Mouse (Mus musculus): ENCODE results near the gene Me3. TPM values are rescaled to one million over a fixed set of nuclear protein-coding genes. Genes with fewer than 3 reads are reported as not detected.

Me3 gene
- polyA plus RNA-seq, 1 experiment = 2.1 TPM

DNA sequence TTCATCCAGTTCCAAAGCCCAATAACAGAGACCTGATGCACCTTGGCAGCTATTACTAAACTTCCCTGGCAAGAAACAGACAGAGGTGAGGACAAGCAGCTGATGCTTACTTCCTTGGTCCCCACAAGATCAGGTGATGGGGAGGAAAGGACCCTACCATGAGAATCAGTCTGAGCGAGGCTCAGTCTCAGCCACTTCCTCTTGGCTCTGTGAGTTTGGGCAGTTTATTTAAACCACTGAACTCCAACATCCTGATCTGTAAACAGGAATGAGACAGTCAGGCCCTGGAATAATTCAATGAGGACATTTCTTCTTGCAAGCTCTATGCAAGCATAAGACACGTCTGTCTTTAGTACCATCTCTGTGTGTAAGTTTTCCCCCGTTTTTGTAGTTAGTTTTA lies 170.3 kb downstream of the Me3 start:
- Histone ChIP-seq H3K79me3 (ENCODE audit: low read depth) (no peaks in the 10 kb centered on the region), H3K79me2 (ENCODE audit: control insufficient read depth, insufficient read depth) (no peaks in the 10 kb centered on the region)
- no peak for TF ChIP-seq MYOD1 (IDR thresholded peaks at IDR 0.05; ENCODE audit: control insufficient read depth, insufficient read length, low read depth)

DNA sequence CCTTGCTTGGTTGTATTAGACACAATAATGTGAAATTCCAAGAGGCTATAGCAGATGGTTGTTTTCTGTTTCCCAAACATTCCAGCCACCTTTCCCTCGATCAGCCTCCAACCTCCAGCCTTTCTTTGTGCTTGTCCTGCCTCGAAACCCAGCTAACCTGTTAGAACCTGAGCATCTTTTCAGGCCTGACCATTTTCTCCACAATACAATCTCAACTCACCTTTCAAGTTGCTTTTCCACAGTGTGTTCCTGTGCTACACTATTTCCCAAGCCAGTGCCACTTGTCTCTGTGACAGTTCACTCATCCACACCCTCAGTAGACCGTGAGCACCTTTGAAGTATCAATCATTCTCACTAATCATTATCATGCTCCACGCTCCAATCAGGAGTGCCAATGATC lies 171.8 kb downstream of the Me3 start:
- no peaks in the 10 kb centered on the region for H3K27me3 ChIP-seq (ENCODE audit: control insufficient read depth, insufficient read depth, insufficient read length)
- no peaks in the 10 kb centered on the region for H3K36me3 ChIP-seq (ENCODE audit: control insufficient read depth, insufficient read depth)
- no peaks in the 10 kb centered on the region for H3K79me3 ChIP-seq (ENCODE audit: low read depth)
- no peak overlapping the region for H3ac ChIP-seq (ENCODE audit: control insufficient read depth, insufficient read length, low read depth)
- TF ChIP-seq MYOG (IDR thresholded peaks at IDR 0.05; ENCODE audit: control insufficient read depth, extremely low read depth, insufficient read length) (no peak), USF1 (IDR thresholded peaks at IDR 0.05; ENCODE audit: low read depth) (no peak), CEBPB (IDR thresholded peaks at IDR 0.05; ENCODE audit: low read depth) (no peak), MYOD1 (IDR thresholded peaks at IDR 0.05; ENCODE audit: control insufficient read depth, insufficient read length, low read depth) (no peak)
- no peaks in the 10 kb centered on the region for H3K79me2 ChIP-seq (ENCODE audit: control insufficient read depth, insufficient read depth)
- no peak overlapping the region for H3K4me3 ChIP-seq (ENCODE audit: insufficient read depth, poor library complexity, severe bottlenecking)

More for the DNA sequence above, 170.3 kb downstream of the Me3 start:
- H3K27me3 ChIP-seq (ENCODE audit: control insufficient read depth, insufficient read depth, insufficient read length) = no peaks in the 10 kb centered on the region
- no peak overlapping the region for H3ac ChIP-seq (ENCODE audit: control insufficient read depth, insufficient read length, low read depth)
- no peak overlapping the region for H3K4me3 ChIP-seq (ENCODE audit: insufficient read depth, poor library complexity, severe bottlenecking)
- no peaks in the 10 kb centered on the region for H3K36me3 ChIP-seq (ENCODE audit: control insufficient read depth, insufficient read depth)

DNA sequence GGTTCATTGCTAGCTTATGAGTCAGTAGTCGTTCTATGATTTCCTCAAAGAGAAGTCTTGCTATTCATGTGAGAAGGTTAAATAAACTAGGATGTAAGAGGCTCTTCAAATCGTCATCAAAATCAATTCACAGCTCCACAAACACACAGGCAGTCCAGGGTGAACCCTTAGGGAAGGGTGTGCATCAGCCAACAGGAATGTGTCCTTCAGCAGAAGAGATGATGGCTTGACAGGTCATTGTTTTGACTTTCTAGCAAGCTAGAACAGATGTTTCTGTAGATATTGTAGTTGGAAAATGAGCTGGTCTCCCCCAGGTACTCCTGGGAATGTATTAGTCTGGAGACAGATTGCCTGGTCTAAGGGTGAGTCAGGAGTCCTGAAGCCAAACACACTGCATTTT lies 177.2 kb downstream of the Me3 start:
- Histone ChIP-seq H3ac (ENCODE audit: control insufficient read depth, insufficient read length, low read depth) (no peak overlapping the region), H3K4me3 (ENCODE audit: insufficient read depth, poor library complexity, severe bottlenecking) (no peak overlapping the region), H3K79me3 (ENCODE audit: low read depth) (no peaks in the 10 kb centered on the region), H3K27me3 (ENCODE audit: control insufficient read depth, insufficient read depth, insufficient read length) (no peaks in the 10 kb centered on the region), H3K79me2 (ENCODE audit: control insufficient read depth, insufficient read depth) (no peaks in the 10 kb centered on the region), H3K36me3 (ENCODE audit: control insufficient read depth, insufficient read depth) (no peaks in the 10 kb centered on the region)
- TF ChIP-seq MYOG (IDR thresholded peaks at IDR 0.05; ENCODE audit: control insufficient read depth, extremely low read depth, insufficient read length) (no peak), MYOD1 (IDR thresholded peaks at IDR 0.05; ENCODE audit: control insufficient read depth, insufficient read length, low read depth) (peak; percentile 38)

DNA sequence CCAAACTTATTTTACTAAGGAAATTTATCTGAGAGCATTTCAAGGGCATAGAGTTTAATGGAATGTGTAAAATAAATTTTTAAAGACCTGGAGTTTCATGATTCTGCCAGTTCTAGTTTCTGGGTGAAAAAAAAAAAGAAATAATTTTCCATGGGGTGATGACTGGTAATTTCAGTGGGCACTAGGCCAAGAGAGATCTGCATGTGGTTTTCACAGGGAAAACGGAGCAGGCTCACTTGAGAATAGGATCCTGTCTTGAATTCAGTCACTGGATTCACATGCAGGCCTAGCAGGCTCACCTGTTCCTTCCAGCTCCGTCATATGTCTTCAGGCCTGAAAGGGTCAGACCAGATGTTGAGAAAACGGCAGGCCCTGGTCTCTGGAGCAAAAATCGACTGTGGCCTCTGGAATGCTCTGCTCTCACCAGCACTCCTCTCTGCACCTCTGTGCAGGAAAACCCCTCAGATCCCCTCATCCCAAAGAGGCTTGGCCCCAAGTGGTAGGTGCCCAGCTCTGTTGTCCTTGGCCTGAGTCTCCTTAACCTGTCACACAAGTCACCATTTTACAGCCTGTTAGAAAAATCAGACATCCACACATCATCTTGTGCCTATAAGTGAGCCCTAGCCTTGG lies 196.4 kb downstream of the Me3 start:
- Histone ChIP-seq H3ac (ENCODE audit: control insufficient read depth, insufficient read length, low read depth) (no peak overlapping the region), H3K36me3 (ENCODE audit: control insufficient read depth, insufficient read depth) (no peaks in the 10 kb centered on the region), H3K79me3 (ENCODE audit: low read depth) (no peaks in the 10 kb centered on the region), H3K79me2 (ENCODE audit: control insufficient read depth, insufficient read depth) (no peaks in the 10 kb centered on the region), H3K4me3 (ENCODE audit: insufficient read depth, poor library complexity, severe bottlenecking) (no peak overlapping the region), H3K27me3 (ENCODE audit: control insufficient read depth, insufficient read depth, insufficient read length) (no peaks in the 10 kb centered on the region)
- TF ChIP-seq USF1 (IDR thresholded peaks at IDR 0.05; ENCODE audit: low read depth) (no peak), MAX (IDR thresholded peaks at IDR 0.05) (no peak), CTCF (IDR thresholded peaks at IDR 0.05; ENCODE audit: control insufficient read depth, insufficient read depth, insufficient read length) (no peak), FOSL1 (IDR thresholded peaks at IDR 0.05; ENCODE audit: insufficient read depth, low read length, poor library complexity, severe bottlenecking) (no peak), MYOD1 (IDR thresholded peaks at IDR 0.05; ENCODE audit: control insufficient read depth, insufficient read length, low read depth) (no peak), CEBPB (IDR thresholded peaks at IDR 0.05; ENCODE audit: low read depth) (no peak), MYOG (IDR thresholded peaks at IDR 0.05; ENCODE audit: control insufficient read depth, extremely low read depth, insufficient read length) (no peak)

DNA sequence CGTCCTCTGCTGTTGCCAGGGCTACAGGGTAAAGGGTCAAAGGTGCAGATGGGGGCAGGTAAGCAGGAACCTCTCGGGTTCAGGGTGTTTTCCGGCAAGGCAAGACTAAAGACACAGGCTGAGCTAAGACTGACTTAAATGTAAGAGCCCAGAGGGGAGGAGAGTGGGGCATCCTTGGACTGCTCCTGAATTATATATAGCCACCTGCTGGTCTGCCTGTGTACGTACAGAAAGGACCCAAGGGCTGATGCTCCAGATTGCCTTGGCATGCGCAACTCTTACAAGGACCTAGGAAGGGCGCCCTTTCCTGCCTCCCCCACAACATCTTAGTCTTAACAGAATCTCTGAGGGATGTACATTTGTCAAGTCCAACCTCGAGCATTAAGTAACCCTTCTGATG lies 197.0 kb downstream of the Me3 start:
- Histone ChIP-seq H3K79me2 (ENCODE audit: control insufficient read depth, insufficient read depth) (no peaks in the 10 kb centered on the region), H3K36me3 (ENCODE audit: control insufficient read depth, insufficient read depth) (no peaks in the 10 kb centered on the region), H3K27me3 (ENCODE audit: control insufficient read depth, insufficient read depth, insufficient read length) (no peaks in the 10 kb centered on the region), H3K4me3 (ENCODE audit: insufficient read depth, poor library complexity, severe bottlenecking) (no peak overlapping the region), H3ac (ENCODE audit: control insufficient read depth, insufficient read length, low read depth) (no peak overlapping the region), H3K79me3 (ENCODE audit: low read depth) (no peaks in the 10 kb centered on the region)
- TF ChIP-seq CTCF (IDR thresholded peaks at IDR 0.05; ENCODE audit: control insufficient read depth, insufficient read depth, insufficient read length) (no peak), MAX (IDR thresholded peaks at IDR 0.05) (no peak), MYOD1 (IDR thresholded peaks at IDR 0.05; ENCODE audit: control insufficient read depth, insufficient read length, low read depth) (no peak), MYOG (IDR thresholded peaks at IDR 0.05; ENCODE audit: control insufficient read depth, extremely low read depth, insufficient read length) (no peak), CEBPB (IDR thresholded peaks at IDR 0.05; ENCODE audit: low read depth) (no peak), USF1 (IDR thresholded peaks at IDR 0.05; ENCODE audit: low read depth) (no peak), FOSL1 (IDR thresholded peaks at IDR 0.05; ENCODE audit: insufficient read depth, low read length, poor library complexity, severe bottlenecking) (no peak)

DNA sequence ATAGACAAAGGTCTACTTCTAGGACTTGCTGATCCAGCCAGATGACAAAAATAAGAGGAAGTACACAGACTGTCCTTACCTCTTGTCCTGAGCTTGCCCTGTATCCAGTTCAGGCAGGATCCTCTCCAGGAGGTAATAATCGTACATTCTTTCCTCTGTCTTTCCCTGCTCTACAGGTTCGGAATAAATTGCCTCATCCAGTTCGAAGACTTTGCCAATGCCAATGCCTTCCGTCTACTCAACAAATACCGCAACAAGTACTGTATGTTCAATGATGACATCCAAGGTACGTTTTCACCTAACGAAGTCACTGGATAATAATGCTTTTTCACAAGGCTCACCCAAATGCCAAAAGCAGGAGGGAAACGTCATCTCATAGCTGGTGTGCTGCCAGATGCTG lies 201.3 kb downstream of the Me3 start:
- Histone ChIP-seq H3K27me3 (ENCODE audit: control insufficient read depth, insufficient read depth, insufficient read length) (no peaks in the 10 kb centered on the region), H3K36me3 (ENCODE audit: control insufficient read depth, insufficient read depth) (no peaks in the 10 kb centered on the region), H3K79me2 (ENCODE audit: control insufficient read depth, insufficient read depth) (no peaks in the 10 kb centered on the region), H3K4me3 (ENCODE audit: insufficient read depth, poor library complexity, severe bottlenecking) (no peak overlapping the region), H3ac (ENCODE audit: control insufficient read depth, insufficient read length, low read depth) (no peak overlapping the region), H3K79me3 (ENCODE audit: low read depth) (no peaks in the 10 kb centered on the region)
- TF ChIP-seq CTCF (IDR thresholded peaks at IDR 0.05; ENCODE audit: control insufficient read depth, insufficient read depth, insufficient read length) = no peak
- no peak for TF ChIP-seq MYOG (IDR thresholded peaks at IDR 0.05; ENCODE audit: control insufficient read depth, extremely low read depth, insufficient read length)
- TF ChIP-seq CEBPB (IDR thresholded peaks at IDR 0.05; ENCODE audit: low read depth) = no peak
- TF ChIP-seq MYOD1 (IDR thresholded peaks at IDR 0.05; ENCODE audit: control insufficient read depth, insufficient read length, low read depth) = no peak
- no peak for TF ChIP-seq USF1 (IDR thresholded peaks at IDR 0.05; ENCODE audit: low read depth)
- TF ChIP-seq FOSL1 (IDR thresholded peaks at IDR 0.05; ENCODE audit: insufficient read depth, low read length, poor library complexity, severe bottlenecking) = no peak
- no peak for TF ChIP-seq MAX (IDR thresholded peaks at IDR 0.05)
